Mouse (Mus musculus) brain, embryonic 18.5 days (tissue): ENCODE measurements around the gene Trp53bp2.

Experiments
- DNase-seq: peaks from one replicate; pipeline ENCODE4 v3.0.0-alpha.2; 2012; ENCODE audit warnings: low read depth, low spot score

The Trp53bp2 gene

GRCm38 (mm10) chr1:182460291-182461244, 51.6 kb downstream of the Trp53bp2 start:
- no peak for DNase-seq

- DNase-seq: no peak
These were observed 52.3 kb downstream of the Trp53bp2 start for GRCm38 (mm10) chr1:182461261-182461660.

GRCm38 (mm10) chr1:182461813-182462212, 52.8 kb downstream of the Trp53bp2 start:
- DNase-seq: no peak

GRCm38 (mm10) chr1:182465309-182465708, 56.3 kb downstream of the Trp53bp2 start:
- DNase-seq: no peak

GRCm38 (mm10) chr1:182465978-182466377, 57.0 kb downstream of the Trp53bp2 start:
- no peak for DNase-seq

- no peak for DNase-seq
These were observed 66.2 kb downstream of the Trp53bp2 start for GRCm38 (mm10) chr1:182475005-182475796.

- no peak for DNase-seq
These were observed 70.0 kb downstream of the Trp53bp2 start for GRCm38 (mm10) chr1:182478935-182479334.

- DNase-seq: no peak
These were observed 72.2 kb downstream of the Trp53bp2 start for GRCm38 (mm10) chr1:182481138-182481537.

GRCm38 (mm10) chr1:182481646-182482295, 72.8 kb downstream of the Trp53bp2 start:
- no peak for DNase-seq

- DNase-seq: no peak
These were observed 74.3 kb downstream of the Trp53bp2 start for GRCm38 (mm10) chr1:182482991-182483909.

- no peak for DNase-seq
These were observed 74.9 kb downstream of the Trp53bp2 start for GRCm38 (mm10) chr1:182483910-182484274.

GRCm38 (mm10) chr1:182488503-182488902, 79.5 kb downstream of the Trp53bp2 start:
- no peak for DNase-seq

- peak; percentile 84 for DNase-seq
These were observed 81.0 kb downstream of the Trp53bp2 start for GRCm38 (mm10) chr1:182489803-182490452.

- no peak for DNase-seq
These were observed 81.6 kb downstream of the Trp53bp2 start for GRCm38 (mm10) chr1:182490568-182490967.

GRCm38 (mm10) chr1:182491839-182492238, 82.9 kb downstream of the Trp53bp2 start:
- no peak for DNase-seq

- no peak for DNase-seq
These were observed 85.5 kb downstream of the Trp53bp2 start for GRCm38 (mm10) chr1:182494285-182495145.

GRCm38 (mm10) chr1:182496685-182497084, 87.7 kb downstream of the Trp53bp2 start:
- DNase-seq: no peak

- no peak for DNase-seq
These were observed 88.8 kb downstream of the Trp53bp2 start for GRCm38 (mm10) chr1:182497736-182498135.

- no peak for DNase-seq
These were observed 90.6 kb downstream of the Trp53bp2 start for GRCm38 (mm10) chr1:182499443-182500089.
